Mouse (Mus musculus) limb, embryonic 15.5 days (tissue): ENCODE measurements around the gene Prelp. TPM values are rescaled to one million over a fixed set of nuclear protein-coding genes. Genes with fewer than 3 reads are reported as not detected.

Experiments
- ATAC-seq: fragments of 200-750 bp; cut with Nextera tagmentation; 2 replicates; pipeline ENCODE4 v1.8.0; 2017; ENCODE audit warnings: low read depth, moderate TSS enrichment; ENCODE audit not compliant: insufficient number of reproducible peaks, low FRiP score, low TSS enrichment
- H3K27ac ChIP-seq: fragments of 300-500 bp; sonication (generic); 2 replicates; pipeline ENCODE4 v1.5.1; 2015; ENCODE audit warnings: moderate library complexity, mild to moderate bottlenecking, inconsistent platforms
- H3K27me3 ChIP-seq: fragments of 300-500 bp; sonication (generic); 2 replicates; pipeline ENCODE4 v1.6.1; 2015; ENCODE audit warnings: inconsistent platforms
- H3K36me3 ChIP-seq: fragments of 300-500 bp; sonication (generic); 2 replicates; pipeline ENCODE4 v1.6.1; 2015; ENCODE audit warnings: inconsistent platforms
- H3K4me1 ChIP-seq: fragments of 300-500 bp; sonication (generic); 2 replicates; pipeline ENCODE4 v1.6.1; 2015; ENCODE audit warnings: inconsistent platforms
- H3K4me2 ChIP-seq: fragments of 300-500 bp; sonication (generic); 2 replicates; pipeline ENCODE4 v1.6.1; 2015; ENCODE audit warnings: mild to moderate bottlenecking, inconsistent platforms
- H3K4me3 ChIP-seq: fragments of 300-500 bp; sonication (generic); 2 replicates; pipeline ENCODE4 v1.5.1; 2015; ENCODE audit warnings: mild to moderate bottlenecking, inconsistent platforms
- H3K9ac ChIP-seq: fragments of 300-500 bp; sonication (generic); 2 replicates; pipeline ENCODE4 v1.6.1; 2015; ENCODE audit warnings: inconsistent platforms
- H3K9me3 ChIP-seq: fragments of 300-500 bp; sonication (generic); 2 replicates; pipeline ENCODE4 v1.6.1; 2016; ENCODE audit warnings: inconsistent platforms
- WGBS: fragments of 180-500 bp; shearing (Covaris S2); methylation state at CpG from one replicate; pipeline ENCODE4 v1.1.7; 2015; 5-methylcytosine and 5-hydroxymethylcytosine counted together
- polyA plus RNA-seq: library from polyadenylated mRNA; unstranded; fragments of >200 nt; fragmentation: Nextera tagmentation; extraction: Ambion mirVana; gene quantifications from 2 replicates; pipeline ENCODE4 v1.2.1, GENCODE M21; 2015

Prelp gene
- polyA plus RNA-seq, 1 experiment from 2014 or later: 17.9 TPM

- no peak for ATAC-seq
- 51% methylated on average over 4 of the region's 4 CpGs for WGBS
- H3K4me1 ChIP-seq: peaks cover 47% of the 10 kb centered on the region
These were observed 10.2 kb downstream of the Prelp start for GRCm38 (mm10) chr1:133911008-133911407.

GRCm38 (mm10) chr1:133910108-133910507 lies 11.1 kb downstream of the Prelp start:
- Histone ChIP-seq H3K4me1 (peaks cover 38% of the 10 kb centered on the region), H3K27ac (no peak overlapping the region), H3K9ac (no peak overlapping the region), H3K4me2 (no peak overlapping the region), H3K4me3 (no peak overlapping the region), H3K9me3 (no peaks in the 10 kb centered on the region), H3K36me3 (no peaks in the 10 kb centered on the region), H3K27me3 (peaks cover 9% of the 10 kb centered on the region; the same call in 1 of the 2 replicates)
- WGBS: 76% methylated on average over 7 of the region's 7 CpGs
- no peak for ATAC-seq

More at GRCm38 (mm10) chr1:133911008-133911407, 10.2 kb downstream of the Prelp start:
- Histone ChIP-seq H3K27ac (no peak overlapping the region), H3K9ac (no peak overlapping the region), H3K36me3 (no peaks in the 10 kb centered on the region), H3K4me2 (no peak overlapping the region), H3K9me3 (no peaks in the 10 kb centered on the region), H3K4me3 (no peak overlapping the region), H3K27me3 (peaks cover 9% of the 10 kb centered on the region; the same call in 1 of the 2 replicates)

- Histone ChIP-seq H3K27me3 (peaks cover 9% of the 10 kb centered on the region; the same call in 1 of the 2 replicates), H3K27ac (peak overlapping the region; percentile 74), H3K9ac (peak overlapping the region; percentile 43; the same call in 1 of the 2 replicates), H3K9me3 (no peaks in the 10 kb centered on the region), H3K36me3 (no peaks in the 10 kb centered on the region), H3K4me1 (peaks cover 32% of the 10 kb centered on the region), H3K4me3 (peak overlapping the region; percentile 41), H3K4me2 (peak overlapping the region; percentile 92)
- ATAC-seq: no peak
- 9% methylated on average over 27 of the region's 27 CpGs for WGBS
These were observed 12.3 kb downstream of the Prelp start for GRCm38 (mm10) chr1:133908659-133909575.

GRCm38 (mm10) chr1:133907949-133908658 lies 13.1 kb downstream of the Prelp start, which contains the start of gene Optc:
Gene Optc, minus strand, starts transcription at chr1:133907999.
- peaks cover 9% of the 10 kb centered on the region; the same call in 1 of the 2 replicates for H3K27me3 ChIP-seq
- H3K4me2 ChIP-seq: peak within 1 kb of the TSS; percentile 92
- 4% methylated on average over 30 of the region's 30 CpGs for WGBS
- H3K9ac ChIP-seq: peak within 1 kb of the TSS; percentile 43; the same call in 1 of the 2 replicates
- peak; percentile 66; the same call in 1 of the 2 replicates for ATAC-seq
- H3K4me3 ChIP-seq: peak within 1 kb of the TSS; percentile 41
- no peaks in the 10 kb centered on the region for H3K9me3 ChIP-seq
- peaks cover 32% of the 10 kb centered on the region for H3K4me1 ChIP-seq
- peak within 1 kb of the TSS; percentile 74 for H3K27ac ChIP-seq
- no peaks in the 10 kb centered on the region for H3K36me3 ChIP-seq

GRCm38 (mm10) chr1:133906420-133906819 lies 14.8 kb downstream of the Prelp start:
- Histone ChIP-seq H3K4me3 (no peak overlapping the region), H3K4me1 (peaks cover 32% of the 10 kb centered on the region), H3K36me3 (no peaks in the 10 kb centered on the region), H3K9me3 (no peaks in the 10 kb centered on the region), H3K4me2 (no peak overlapping the region), H3K27ac (no peak overlapping the region), H3K9ac (no peak overlapping the region), H3K27me3 (peaks cover 9% of the 10 kb centered on the region; the same call in 1 of the 2 replicates)
- no peak for ATAC-seq
- 27% methylated on average over 12 of the region's 12 CpGs for WGBS

- Histone ChIP-seq H3K36me3 (no peaks in the 10 kb centered on the region), H3K27ac (no peak overlapping the region), H3K27me3 (no peaks in the 10 kb centered on the region), H3K4me3 (no peak overlapping the region), H3K4me2 (no peak overlapping the region), H3K9ac (no peak overlapping the region), H3K9me3 (no peaks in the 10 kb centered on the region), H3K4me1 (peaks cover 7% of the 10 kb centered on the region; the same call in 1 of the 2 replicates)
- 72% methylated on average over 9 of the region's 9 CpGs for WGBS
- ATAC-seq: no peak
These were observed 20.4 kb downstream of the Prelp start for GRCm38 (mm10) chr1:133900825-133901224.

- Histone ChIP-seq H3K4me2 (no peak overlapping the region), H3K27me3 (no peaks in the 10 kb centered on the region), H3K9ac (no peak overlapping the region), H3K36me3 (no peaks in the 10 kb centered on the region), H3K4me1 (peaks cover 13% of the 10 kb centered on the region; the same call in 1 of the 2 replicates), H3K4me3 (no peak overlapping the region), H3K27ac (no peak overlapping the region), H3K9me3 (no peaks in the 10 kb centered on the region)
- ATAC-seq: no peak
- 58% methylated on average over 9 of the region's 9 CpGs for WGBS
These were observed 22.1 kb downstream of the Prelp start for GRCm38 (mm10) chr1:133899043-133899542.

- H3K27me3 ChIP-seq: no peaks in the 10 kb centered on the region
- 66% methylated on average over 6 of the region's 6 CpGs for WGBS
- no peak overlapping the region for H3K27ac ChIP-seq
- H3K9me3 ChIP-seq: no peaks in the 10 kb centered on the region
- no peak overlapping the region for H3K4me2 ChIP-seq
- ATAC-seq: no peak
- no peaks in the 10 kb centered on the region for H3K36me3 ChIP-seq
- H3K4me1 ChIP-seq: peaks cover 26% of the 10 kb centered on the region
- H3K4me3 ChIP-seq: no peak overlapping the region
- H3K9ac ChIP-seq: no peak overlapping the region
These were observed 23.9 kb downstream of the Prelp start for GRCm38 (mm10) chr1:133897293-133897692.

- Histone ChIP-seq H3K4me3 (no peak overlapping the region), H3K27ac (peak overlapping the region; percentile 55; the same call in 1 of the 2 replicates), H3K9ac (no peak overlapping the region), H3K27me3 (no peaks in the 10 kb centered on the region), H3K9me3 (no peaks in the 10 kb centered on the region), H3K4me1 (peaks cover 55% of the 10 kb centered on the region), H3K4me2 (no peak overlapping the region), H3K36me3 (no peaks in the 10 kb centered on the region)
- ATAC-seq: 0 out of 2 replicates have a peak, but pooled peaks have one; percentile 12
- 11% methylated on average over 5 of the region's 5 CpGs for WGBS
These were observed 29.7 kb downstream of the Prelp start for GRCm38 (mm10) chr1:133891489-133891888.

GRCm38 (mm10) chr1:133889949-133890598 lies 31.1 kb downstream of the Prelp start:
- H3K27me3 ChIP-seq: no peaks in the 10 kb centered on the region
- peak overlapping the region; percentile 34 for H3K4me2 ChIP-seq
- no peaks in the 10 kb centered on the region for H3K36me3 ChIP-seq
- peaks cover 46% of the 10 kb centered on the region for H3K4me1 ChIP-seq
- peak overlapping the region; percentile 3; the same call in 1 of the 2 replicates for H3K4me3 ChIP-seq
- WGBS: 15% methylated on average over 20 of the region's 20 CpGs
- no peak overlapping the region; the same call in 1 of the 2 replicates for H3K27ac ChIP-seq
- no peak overlapping the region for H3K9ac ChIP-seq
- ATAC-seq: no peak
- H3K9me3 ChIP-seq: no peaks in the 10 kb centered on the region
